Mouse (Mus musculus) skeletal muscle tissue, adult 2 months (tissue): ENCODE results near the gene Dcdc2a.

ENCODE experiments used
- DNase-seq: peaks from one replicate; pipeline ENCODE4 v3.0.0-alpha.2; 2012; ENCODE audit warnings: low read depth, low spot score

Gene Dcdc2a

DNA sequence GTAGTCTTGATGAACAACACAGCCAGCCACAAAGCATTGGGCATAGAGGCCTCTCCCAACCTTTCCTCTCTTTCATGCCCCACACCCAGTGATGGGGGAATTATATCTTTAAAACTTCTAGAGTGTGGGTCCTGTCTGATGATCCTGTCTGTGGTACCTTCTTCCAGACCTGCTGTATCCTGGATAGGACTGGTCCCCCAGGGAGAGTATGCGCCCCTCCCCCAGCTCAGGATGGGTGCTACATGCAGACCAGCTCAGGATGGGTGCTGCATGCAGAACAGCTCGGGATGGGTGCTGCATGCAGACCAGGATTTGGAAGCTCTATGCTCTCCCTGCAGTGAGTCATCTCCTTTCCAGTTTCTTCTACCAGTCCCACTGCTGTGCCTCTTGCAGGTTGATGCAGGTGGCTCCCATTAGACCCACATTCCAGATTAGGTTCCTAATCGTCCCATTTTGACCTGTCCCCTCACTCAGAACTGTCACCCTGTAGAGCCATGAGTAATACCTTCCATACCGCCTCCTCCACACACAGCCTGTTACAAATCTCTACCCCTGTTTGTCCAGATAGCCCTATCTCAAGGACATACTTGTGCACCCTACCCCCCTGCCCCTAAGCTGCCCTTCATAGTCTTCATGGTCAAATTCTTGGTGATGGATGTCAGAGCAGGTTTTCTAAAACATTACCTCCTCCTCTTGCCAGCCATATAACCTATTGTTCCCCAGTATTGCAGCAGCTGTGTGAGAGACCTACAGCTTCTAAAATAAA is 122.6 kb downstream of the Dcdc2a start:
- no peak for DNase-seq

DNA sequence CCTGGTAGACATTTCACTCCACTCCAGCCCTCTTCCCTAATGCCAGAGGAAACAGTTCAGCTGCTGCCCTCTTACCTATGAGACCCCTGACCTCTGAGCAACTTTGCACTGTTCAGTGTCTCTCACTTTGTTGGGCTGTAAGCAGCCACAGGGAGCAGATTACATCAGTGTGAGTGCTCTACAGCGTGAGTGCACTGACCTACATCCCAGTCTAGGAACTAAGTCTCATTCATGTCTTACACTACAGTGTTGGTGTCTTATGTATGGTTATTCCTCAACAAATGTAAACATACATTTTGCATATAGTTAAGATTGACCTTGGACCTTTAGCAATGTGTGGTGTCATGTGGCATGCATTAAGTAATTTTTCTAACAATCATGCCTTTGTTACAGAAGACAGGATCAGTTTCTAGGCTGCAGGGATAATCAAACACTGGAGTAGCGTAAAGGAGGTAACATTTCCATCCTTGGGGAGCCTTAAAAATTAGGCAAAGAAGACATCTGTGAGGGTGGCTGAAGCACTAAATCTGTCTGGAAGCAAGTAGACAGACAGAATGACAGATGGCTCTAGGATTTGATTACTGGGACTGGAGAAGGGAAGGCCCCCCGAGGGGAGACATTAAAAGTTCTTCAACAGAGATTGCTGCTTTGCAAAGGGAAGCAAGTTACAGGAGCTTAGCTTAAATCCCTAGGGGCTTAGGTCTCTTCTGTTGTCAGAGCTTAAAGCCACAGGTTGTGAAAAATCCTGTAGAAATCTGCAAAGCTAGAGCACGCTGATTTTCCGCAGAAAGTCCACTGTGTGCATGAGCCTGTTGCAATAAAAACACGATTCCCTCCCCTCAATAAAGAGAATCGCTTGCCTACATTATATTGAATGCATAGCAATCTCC is 130.9 kb downstream of the Dcdc2a start:
- no peak for DNase-seq

DNA sequence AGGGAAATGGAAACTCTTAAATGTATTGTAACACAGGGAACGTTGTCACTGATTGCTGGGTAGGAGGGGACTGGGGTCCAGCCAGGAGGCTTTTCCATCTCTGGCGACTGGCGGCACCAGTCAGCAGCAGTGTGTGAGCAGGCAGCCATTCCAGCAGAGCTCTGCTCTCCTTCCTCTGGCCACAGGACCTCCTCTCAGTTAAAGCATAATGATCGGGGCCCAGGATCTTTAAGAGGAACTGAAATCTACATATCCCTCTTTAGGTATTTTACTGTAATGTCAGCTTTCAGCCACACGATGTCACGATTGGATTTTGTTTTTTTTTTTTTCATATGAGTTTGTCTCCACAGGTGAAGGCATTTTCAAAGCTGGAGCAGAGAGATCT is 131.5 kb downstream of the Dcdc2a start:
- no peak for DNase-seq

DNA sequence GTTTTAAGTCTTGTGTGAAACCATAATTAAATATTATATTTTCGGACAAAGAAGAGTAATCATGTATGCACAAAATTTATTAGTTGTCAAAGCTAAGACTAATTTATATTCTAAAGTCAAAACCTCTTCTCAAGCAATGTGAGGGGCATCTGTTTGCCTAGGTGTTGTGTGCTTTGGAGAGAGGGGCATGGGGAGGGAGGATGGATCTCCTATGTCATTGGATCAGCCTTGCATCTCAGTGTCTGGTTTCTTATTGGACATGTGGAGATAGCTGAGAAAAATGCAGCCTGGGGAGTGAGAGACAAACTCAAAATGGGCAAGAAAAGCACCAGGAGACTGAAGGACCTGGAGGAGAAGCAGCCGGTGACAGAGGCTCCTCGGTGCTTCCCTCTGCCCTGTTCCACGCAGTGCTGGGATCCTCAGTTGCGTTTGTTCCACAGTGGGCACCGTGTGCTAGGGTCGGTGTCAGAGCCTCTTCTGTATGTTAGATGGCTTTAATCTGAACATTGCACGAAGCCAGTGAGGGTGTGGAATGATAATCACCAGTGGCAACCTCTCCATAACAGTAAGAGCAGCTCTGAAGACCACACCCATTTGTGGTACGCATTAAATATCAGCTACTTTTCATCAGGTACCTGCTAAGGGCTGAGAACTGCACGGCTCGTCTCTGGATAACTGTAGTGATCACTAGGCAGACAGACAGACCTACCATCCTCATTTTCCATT is 133.8 kb downstream of the Dcdc2a start:
- no peak for DNase-seq

DNA sequence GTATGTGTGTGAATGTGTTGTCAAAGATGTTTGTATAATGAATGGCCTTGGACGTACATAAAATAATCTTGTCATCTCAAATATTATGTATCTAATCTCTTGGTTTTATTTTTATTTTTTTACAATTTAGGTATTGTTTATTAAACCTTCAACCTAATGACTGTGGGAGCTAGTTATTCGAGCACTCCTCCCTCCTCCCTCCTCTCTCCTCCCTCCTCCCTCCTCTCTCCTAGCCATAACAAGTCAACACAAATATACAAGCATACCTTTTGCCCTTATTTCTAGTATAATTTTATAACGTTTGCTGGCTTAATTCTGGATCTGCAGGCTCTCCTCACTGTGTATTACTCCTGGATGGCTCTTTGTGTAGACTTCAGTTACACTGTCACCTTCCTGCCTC is 134.4 kb downstream of the Dcdc2a start:
- no peak for DNase-seq

DNA sequence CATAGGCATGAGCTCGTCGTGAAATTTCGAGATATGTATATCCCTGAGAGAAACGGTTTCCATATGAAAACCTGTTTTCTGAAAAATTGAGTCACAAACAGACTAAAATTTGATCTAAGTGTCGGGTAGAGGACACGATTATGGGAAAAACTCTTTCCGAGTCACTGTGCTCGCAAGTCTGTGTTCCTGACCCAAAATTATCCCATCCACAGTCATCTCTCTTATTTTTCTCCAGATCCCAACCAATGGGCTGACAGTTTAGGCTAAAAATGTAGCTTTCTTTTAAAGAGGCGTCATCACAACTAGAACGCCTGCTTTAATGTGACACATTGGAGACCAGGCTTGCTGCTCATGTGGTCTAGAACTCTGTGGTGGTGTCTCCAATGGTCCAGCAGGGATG is 139.9 kb downstream of the Dcdc2a start:
- DNase-seq, result no peak

DNA sequence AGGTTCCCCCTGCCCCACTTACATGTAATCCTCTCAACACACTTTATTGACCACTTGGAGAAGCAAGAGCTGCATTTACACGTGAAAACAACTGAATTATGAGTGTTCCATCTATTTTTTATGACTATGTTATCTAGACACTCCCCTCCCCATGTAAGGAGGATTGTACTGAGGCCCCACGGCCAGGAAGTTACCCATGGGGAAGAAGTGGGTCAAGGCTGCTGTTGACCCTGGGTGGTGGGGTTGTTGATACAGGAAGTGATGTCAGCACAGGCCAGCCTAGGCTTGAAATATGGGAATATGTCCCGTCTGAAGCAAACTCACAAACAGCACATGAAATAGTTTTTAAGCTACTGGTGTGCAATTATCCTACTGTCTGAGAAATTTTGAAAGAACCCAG is 144.1 kb downstream of the Dcdc2a start:
- no peak for DNase-seq

DNA sequence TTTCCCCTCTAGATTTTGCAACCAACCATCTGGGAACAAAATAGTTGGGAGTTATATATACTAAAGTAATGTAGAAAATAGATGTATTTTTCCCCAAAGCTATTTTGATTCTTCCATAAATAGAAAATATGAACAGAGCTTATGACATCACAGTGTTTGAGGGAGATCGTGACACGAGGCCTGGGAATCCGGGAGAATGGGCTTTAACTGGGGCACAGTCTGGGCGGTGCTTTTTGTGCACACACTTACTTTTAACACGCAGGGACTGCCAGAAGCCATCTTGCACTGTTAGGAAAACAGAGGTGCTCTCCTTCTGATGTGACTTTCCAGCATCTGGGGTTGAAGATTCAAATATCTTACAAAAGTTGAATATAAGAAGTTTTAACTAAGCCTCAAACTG is 151.1 kb downstream of the Dcdc2a start:
- DNase-seq, result no peak

DNA sequence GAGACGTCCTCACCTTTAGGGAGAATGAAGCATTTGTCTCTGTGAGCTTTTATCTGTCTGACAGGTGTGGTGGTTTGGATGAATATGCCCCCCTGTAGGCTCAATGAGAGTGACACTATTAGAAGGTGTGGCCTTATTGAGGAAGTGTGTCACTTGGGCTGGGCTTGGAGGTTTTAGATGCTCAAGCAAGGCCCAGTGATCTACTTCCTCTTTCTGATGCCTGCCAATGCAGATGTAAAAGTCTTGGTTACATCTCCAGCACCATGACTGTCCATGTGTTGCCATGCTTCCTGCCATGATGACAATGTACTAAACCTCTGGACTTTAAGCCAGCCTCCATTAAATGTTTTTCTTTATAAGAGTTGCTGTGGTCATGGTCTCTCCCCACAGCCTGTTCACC is 162.6 kb downstream of the Dcdc2a start:
- DNase-seq, result no peak

DNA sequence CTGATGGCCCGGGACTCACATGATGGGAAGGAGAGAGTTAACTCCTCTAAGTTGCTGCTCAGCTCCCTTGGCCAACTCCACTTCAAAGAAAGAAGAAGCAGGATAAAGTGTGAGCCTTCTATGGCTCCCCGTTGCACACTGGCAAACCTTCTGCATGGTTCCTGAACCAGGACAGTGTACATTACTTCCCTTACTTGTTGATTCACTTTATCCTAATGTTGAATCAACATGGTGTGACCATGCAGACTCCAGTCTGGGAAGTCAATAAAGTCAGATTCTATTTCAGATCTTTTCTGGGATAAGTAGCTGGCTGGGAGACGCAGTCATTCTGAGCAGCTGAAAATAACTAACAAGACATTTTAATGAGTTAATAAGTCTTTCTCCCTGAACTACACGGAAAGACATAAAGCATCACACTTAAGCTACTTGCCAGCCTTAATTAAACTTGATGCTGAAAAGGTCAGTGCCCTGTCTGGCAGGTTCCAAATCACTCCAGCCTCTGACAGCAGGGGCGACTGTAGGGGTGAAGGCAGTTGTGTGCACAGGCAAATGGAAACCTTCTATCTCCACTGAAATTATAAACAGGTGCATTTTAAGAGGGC is 164.5 kb downstream of the Dcdc2a start:
- no peak for DNase-seq

DNA sequence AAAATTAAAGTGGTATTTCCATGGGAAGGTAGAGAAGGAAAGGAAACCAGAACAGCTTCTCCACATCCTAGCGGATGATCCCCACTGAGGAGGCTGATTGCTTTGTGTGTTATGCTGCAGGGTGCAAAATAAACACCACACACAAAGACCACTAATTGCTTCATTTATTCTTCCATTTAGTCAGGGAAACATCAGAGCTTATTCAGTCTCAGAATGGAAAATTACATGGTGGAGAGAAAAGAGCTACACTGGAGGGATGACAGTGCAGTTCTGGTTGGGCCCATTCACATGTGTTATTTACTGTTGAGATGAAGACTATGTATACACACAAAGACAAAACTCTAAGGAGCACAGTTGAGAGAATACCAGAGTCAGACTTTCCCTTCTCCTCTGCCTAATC is 196.1 kb downstream of the Dcdc2a start:
- DNase-seq, result no peak

DNA sequence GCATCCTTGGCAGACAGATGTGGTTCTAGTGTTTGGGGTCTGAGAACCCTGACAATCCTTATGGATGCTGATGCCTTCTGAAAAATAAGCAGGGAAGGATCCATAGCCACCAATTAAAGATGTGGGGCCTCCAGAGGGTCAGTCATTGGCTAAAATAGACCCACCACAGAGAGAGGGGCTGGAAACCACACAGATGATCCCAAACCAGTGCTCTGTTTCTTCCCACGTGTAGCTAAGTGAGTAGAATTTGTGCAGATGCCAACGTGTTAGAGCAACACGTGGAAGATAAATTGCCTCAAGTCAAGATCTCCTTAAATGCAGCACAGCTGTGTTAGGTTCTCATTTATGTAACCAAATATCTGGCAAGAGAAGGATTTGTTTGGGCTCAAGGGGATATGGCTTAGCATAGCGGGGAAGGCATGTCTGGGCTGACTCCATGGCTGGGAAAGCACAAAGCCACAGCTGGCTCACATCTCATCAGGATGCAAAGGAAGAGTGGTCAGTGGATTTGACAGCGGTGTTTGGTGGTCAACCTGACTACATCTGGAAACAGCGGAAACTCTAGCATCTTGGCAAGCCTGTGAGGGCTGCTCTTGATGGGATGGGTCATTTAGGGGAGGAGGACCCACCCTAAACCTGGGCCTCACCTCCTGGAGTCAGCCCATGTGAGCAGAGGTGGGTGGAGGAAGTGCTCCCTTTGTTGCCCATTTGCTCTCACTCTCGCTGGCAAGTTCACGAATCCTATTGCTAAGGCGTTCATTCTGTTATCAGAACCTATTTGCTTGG is 198.9 kb downstream of the Dcdc2a start:
- DNase-seq, result no peak

DNA sequence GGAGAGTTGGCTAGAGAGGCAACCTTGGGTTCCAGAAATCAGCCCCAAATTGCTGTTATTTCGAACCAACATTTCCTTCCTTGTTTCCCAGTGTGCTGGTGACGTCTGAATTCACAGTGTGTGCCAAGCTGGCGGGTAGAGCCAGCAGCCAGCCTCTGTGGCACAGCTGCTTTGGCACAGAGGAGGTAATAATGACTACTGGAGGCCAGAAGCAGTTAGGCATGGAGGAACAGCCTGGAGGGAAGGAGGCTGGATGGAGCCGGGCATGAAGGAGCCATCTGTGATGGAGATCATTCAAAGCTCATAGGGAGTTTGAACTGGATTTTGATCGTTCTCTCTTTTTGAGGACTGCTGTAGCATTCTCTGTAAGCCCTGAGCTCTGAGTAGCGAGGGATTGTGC is 201.8 kb downstream of the Dcdc2a start:
- no peak for DNase-seq
